In genomic region chr11:84141752-84142151, GRCm38 (mm10) we compare ENCODE assay signal across 9 mouse cellular contexts. TPM values are rescaled to one million over a fixed set of nuclear protein-coding genes. Genes with fewer than 3 reads are reported as not detected.
A peak's percentile ranks its signal among the peaks of the same experiment; 100 is the strongest.
DNase-seq lines count a peak whose midpoint lies in the region; TF ChIP-seq lines count a peak whose summit lies in the region.
"Had no signal": no experiment of that assay in that cellular context is flagged by ENCODE, and none has a peak within 500 bp of the region (broad histone marks: within the 10 kb centered on the region; RNA-seq: fewer than 3 reads in every experiment).

No protein-coding gene starts in this region.

- TF ChIP-seq CTCF in gastrocnemius, adult 2 months (IDR thresholded peaks at IDR 0.05), result peak; percentile 73

- H3K27ac ChIP-seq in gastrocnemius, adult 2 months, result no peak overlapping the region

- H3K4me3 ChIP-seq in gastrocnemius, adult 2 months, result no peak overlapping the region

- DNase-seq in gastrocnemius, adult 2 months, result peak; percentile 41
- DNase-seq in gastrocnemius, postnatal 4 days (ENCODE audit: low spot score in 2 of 2), result no peak
- peak; percentile 17 to 41 for DNase-seq in urinary bladder, adult 18-20 months (ENCODE audit: low spot score in 2 of 2)
- DNase-seq in urinary bladder, postnatal 10 days (ENCODE audit: low spot score), result no peak
- DNase-seq in cerebellum, adult 9-10 months, result peak; percentile 26
- peak; percentile 33 for DNase-seq in hindlimb bud, embryonic 11.5 days (ENCODE audit: extremely low spot score, low read depth, low spot score)
- peak; percentile 58 to 63 for DNase-seq in lung, adult 18-20 months
- DNase-seq in spleen, postnatal 10 days (ENCODE audit: low spot score in 2 of 2), result peak; percentile 32 to 65

- intact Hi-C loops in gastrocnemius, adult 2 months (cut with DNase I), result loop anchor here (2.0 to 10.0 kb wide), 2 partner anchors 35 to 103 kb away; no protein-coding TSS in a partner anchor

RNA-seq across cellular contexts. Expression of gene Acaca, which starts 12.3 kb away (rescaled TPM):
- 10 to 100 TPM; 14.9 to 22.8 TPM for total RNA-seq in gastrocnemius, adult 2 months (2021)
- total RNA-seq in gastrocnemius, postnatal 4 days (2021), result 10 to 100 TPM; 25.1 to 25.4 TPM

RNA-seq across cellular contexts. Expression of gene Tada2a, which starts 12.4 kb away (rescaled TPM):
- 10 to 100 TPM; 11.6 to 12.2 TPM for total RNA-seq in gastrocnemius, adult 2 months (2021)
- 10 to 100 TPM; 13.9 to 19.4 TPM for total RNA-seq in gastrocnemius, postnatal 4 days (2021)

RNA-seq across cellular contexts. Expression of gene Gm11437, which starts 25.5 kb away (rescaled TPM):
- total RNA-seq in gastrocnemius, adult 2 months (2021), result not detected
- not detected for total RNA-seq in gastrocnemius, postnatal 4 days (2021)
- total RNA-seq: layer of hippocampus, postnatal 36 days had no signal

Comparison
In these comparisons a context has a peak if more than half of its experiments do, and no peak if none do; other contexts are left out.
1. DNase-seq: peak in gastrocnemius, adult 2 months (single experiment), urinary bladder, adult 18-20 months (2 of 2), cerebellum, adult 9-10 months (single experiment), hindlimb bud, embryonic 11.5 days (single experiment), lung, adult 18-20 months (2 of 2) and spleen, postnatal 10 days (2 of 2); none in gastrocnemius, postnatal 4 days (0 of 2) and urinary bladder, postnatal 10 days (single experiment).